Mouse (Mus musculus) stomach, embryonic 15.5 days (tissue): Measurements from ENCODE around the gene Rpia. TPM values are rescaled to one million over a fixed set of nuclear protein-coding genes. Genes with fewer than 3 reads are reported as not detected.
"Not testable (repeated sequence)": the region's sequence is repeated elsewhere in the genome, so short reads cannot be mapped to it uniquely, and the experiment has no call there.

Experiments
- ATAC-seq: fragments of 200-750 bp; cut with Nextera tagmentation; 2 replicates; pipeline ENCODE4 v1.8.0; 2017; ENCODE audit warnings: low read depth, moderate number of reproducible peaks, moderate TSS enrichment; ENCODE audit not compliant: insufficient read depth, low FRiP score
- H3K27ac ChIP-seq: fragments of 300-500 bp; sonication (generic); 2 replicates; pipeline ENCODE4 v1.5.1; 2015; ENCODE audit warnings: mild to moderate bottlenecking, inconsistent platforms
- H3K27me3 ChIP-seq: fragments of 300-500 bp; sonication (generic); replicated peaks from 2 replicates; pipeline ENCODE4 v1.6.1; 2015; ENCODE audit warnings: inconsistent platforms
- H3K36me3 ChIP-seq: fragments of 300-500 bp; sonication (generic); 2 replicates; pipeline ENCODE4 v1.6.1; 2015; ENCODE audit warnings: inconsistent platforms
- H3K4me1 ChIP-seq: fragments of 300-500 bp; sonication (generic); 2 replicates; pipeline ENCODE4 v1.6.1; 2015; ENCODE audit warnings: inconsistent platforms
- H3K4me2 ChIP-seq: fragments of 300-500 bp; sonication (generic); 2 replicates; pipeline ENCODE4 v1.6.1; 2015; ENCODE audit warnings: mild to moderate bottlenecking, inconsistent platforms
- H3K4me3 ChIP-seq: fragments of 300-500 bp; sonication (generic); replicated peaks from 2 replicates; pipeline ENCODE4 v1.5.1; 2015; ENCODE audit warnings: inconsistent platforms
- H3K9ac ChIP-seq: fragments of 300-500 bp; sonication (generic); 2 replicates; pipeline ENCODE4 v1.6.1; 2015; ENCODE audit warnings: inconsistent platforms
- H3K9me3 ChIP-seq: fragments of 300-500 bp; sonication (generic); 2 replicates; pipeline ENCODE4 v1.6.1; 2016; ENCODE audit warnings: inconsistent platforms
- WGBS: fragments of 180-500 bp; shearing (Covaris S2); methylation state at CpG from one replicate; pipeline ENCODE4 v1.1.7; 2015; 5-methylcytosine and 5-hydroxymethylcytosine counted together
- polyA plus RNA-seq: library from polyadenylated mRNA; unstranded; fragments of >200 nt; fragmentation: Nextera tagmentation; extraction: Ambion mirVana; gene quantifications from 2 replicates; pipeline ENCODE4 v1.2.1, GENCODE M21; 2015

Rpia gene
- 4.0 and 4.7 TPM in 2 replicates for polyA plus RNA-seq

- H3K36me3 ChIP-seq: peaks cover 9% of the 10 kb centered on the region; the same call in 1 of the 2 replicates
- WGBS: under 1% methylated on average over 61 of the region's 62 CpGs
- peak within 1 kb of the TSS; percentile 80 for H3K27ac ChIP-seq
- peak; percentile 96 for ATAC-seq
- H3K9ac ChIP-seq: peak within 1 kb of the TSS; percentile 69
- peak within 1 kb of the TSS; percentile 67 for H3K4me2 ChIP-seq
- no peaks in the 10 kb centered on the region for H3K27me3 ChIP-seq
- H3K9me3 ChIP-seq: no peaks in the 10 kb centered on the region
- peaks cover 12% of the 10 kb centered on the region; the same call in 1 of the 2 replicates for H3K4me1 ChIP-seq
- H3K4me3 ChIP-seq: peak within 1 kb of the TSS; percentile 75
These were observed at the start of gene Rpia for GRCm38 (mm10) chr6:70791824-70792535. Rpia (minus strand) TSS chr6:70792232.

- Histone ChIP-seq H3K4me3 (no peak overlapping the region), H3K4me2 (no peak overlapping the region), H3K4me1 (peaks cover 6% of the 10 kb centered on the region; the same call in 1 of the 2 replicates), H3K36me3 (no peaks in the 10 kb centered on the region), H3K9me3 (no peaks in the 10 kb centered on the region), H3K27ac (no peak overlapping the region), H3K9ac (no peak overlapping the region), H3K27me3 (no peaks in the 10 kb centered on the region)
- 59% methylated on average over 5 of the region's 5 CpGs for WGBS
- no peak for ATAC-seq
These were observed 48.2 kb upstream of the Rpia start for GRCm38 (mm10) chr6:70840281-70840680.

GRCm38 (mm10) chr6:70838532-70838931 is 46.5 kb upstream of the Rpia start:
- ATAC-seq: no peak
- Histone ChIP-seq H3K4me1 (peaks cover 6% of the 10 kb centered on the region; the same call in 1 of the 2 replicates), H3K4me3 (no peak overlapping the region)

GRCm38 (mm10) chr6:70837297-70837696 is 45.3 kb upstream of the Rpia start:
- ATAC-seq: no peak
- Histone ChIP-seq H3K4me2 (no peak overlapping the region), H3K4me3 (no peak overlapping the region), H3K9me3 (no peaks in the 10 kb centered on the region), H3K27me3 (no peaks in the 10 kb centered on the region), H3K9ac (no peak overlapping the region), H3K36me3 (no peaks in the 10 kb centered on the region), H3K4me1 (no peaks in the 10 kb centered on the region), H3K27ac (no peak overlapping the region)
- WGBS: 77% methylated on average over 2 of the region's 2 CpGs

More at GRCm38 (mm10) chr6:70838532-70838931, 46.5 kb upstream of the Rpia start:
- Histone ChIP-seq H3K27me3 (no peaks in the 10 kb centered on the region), H3K9ac (no peak overlapping the region), H3K4me2 (no peak overlapping the region), H3K36me3 (no peaks in the 10 kb centered on the region), H3K9me3 (no peaks in the 10 kb centered on the region), H3K27ac (no peak overlapping the region)
- WGBS: 33% methylated on average over 3 of the region's 3 CpGs

DNA sequence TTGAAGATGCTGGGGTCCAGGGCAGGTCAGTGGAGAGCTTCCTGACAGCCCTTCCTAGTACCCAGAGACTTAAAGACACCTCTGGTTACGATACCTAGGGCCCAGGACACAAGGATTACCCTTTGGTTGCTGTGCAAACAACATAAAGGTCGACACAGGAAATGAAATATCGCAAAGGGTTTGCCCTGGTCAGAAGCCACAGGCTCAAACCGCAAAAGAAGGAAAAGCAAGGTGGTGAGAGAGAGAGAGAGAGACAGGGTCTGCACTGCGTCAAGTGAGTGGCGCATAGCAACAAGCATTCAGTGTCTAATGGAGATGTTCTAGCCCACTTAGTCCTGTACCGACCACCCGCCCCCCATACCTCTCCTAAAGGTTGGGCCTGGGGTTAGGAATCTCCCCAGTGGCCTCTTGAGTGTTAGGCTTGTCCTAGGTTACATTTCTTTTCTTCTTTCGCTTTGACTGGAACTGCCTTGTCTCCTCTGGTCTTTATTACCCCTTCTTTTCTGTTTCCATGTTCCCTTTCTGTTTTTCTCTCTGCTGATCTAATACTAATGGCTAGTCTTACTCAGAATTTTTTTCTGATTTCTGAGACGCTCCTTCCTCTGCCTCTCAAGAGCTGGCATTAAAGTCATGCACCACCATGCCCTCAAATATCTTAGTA is 39.3 kb upstream of the Rpia start:
- ATAC-seq: no peak
- 64% methylated on average over 10 of the region's 10 CpGs for WGBS
- H3K27ac ChIP-seq: no peak overlapping the region
- H3K9ac ChIP-seq: no peak overlapping the region
- H3K4me2 ChIP-seq: no peak overlapping the region
- no peaks in the 10 kb centered on the region for H3K9me3 ChIP-seq
- no peak overlapping the region for H3K4me3 ChIP-seq
- no peaks in the 10 kb centered on the region for H3K4me1 ChIP-seq
- H3K36me3 ChIP-seq: no peaks in the 10 kb centered on the region
- no peaks in the 10 kb centered on the region for H3K27me3 ChIP-seq

DNA sequence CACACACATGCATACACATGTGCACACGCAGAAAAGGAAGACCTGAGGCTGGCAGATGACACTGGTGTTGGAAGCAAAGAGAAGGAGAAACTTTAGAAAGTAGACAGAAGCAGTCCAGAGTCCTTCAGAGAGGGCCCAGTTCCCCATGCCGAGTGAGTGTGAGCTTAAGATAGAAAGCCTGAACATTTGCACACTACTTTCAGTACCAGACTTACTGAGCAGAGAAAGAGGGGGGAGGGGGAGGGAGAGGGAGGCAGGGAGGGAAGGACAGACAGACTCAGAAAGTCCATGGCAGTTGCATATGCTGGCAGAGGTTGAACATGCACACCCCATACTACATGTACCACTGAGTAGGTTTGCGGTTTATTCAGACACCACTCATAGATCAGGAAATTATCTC is 38.5 kb upstream of the Rpia start:
- Histone ChIP-seq H3K9ac (no peak overlapping the region), H3K36me3 (no peaks in the 10 kb centered on the region), H3K27me3 (no peaks in the 10 kb centered on the region), H3K4me2 (no peak overlapping the region), H3K27ac (no peak overlapping the region), H3K9me3 (no peaks in the 10 kb centered on the region), H3K4me3 (no peak overlapping the region), H3K4me1 (no peaks in the 10 kb centered on the region)
- WGBS: 77% methylated on average over 3 of the region's 3 CpGs
- no peak for ATAC-seq

- 62% methylated on average over 2 of the region's 2 CpGs for WGBS
- no peak for ATAC-seq
These were observed 37.4 kb upstream of the Rpia start for GRCm38 (mm10) chr6:70829451-70829850.

GRCm38 (mm10) chr6:70824987-70825337 is 32.9 kb upstream of the Rpia start:
- H3K36me3 ChIP-seq: no peaks in the 10 kb centered on the region
- H3K9me3 ChIP-seq: no peaks in the 10 kb centered on the region
- H3K9ac ChIP-seq: no peak overlapping the region
- H3K4me2 ChIP-seq: peak overlapping the region; percentile 81
- 40% methylated on average over 4 of the region's 4 CpGs for WGBS
- peak overlapping the region; percentile 37; the same call in 1 of the 2 replicates for H3K27ac ChIP-seq
- H3K27me3 ChIP-seq: no peaks in the 10 kb centered on the region
- H3K4me3 ChIP-seq: peak overlapping the region; percentile 43
- no peak for ATAC-seq
- H3K4me1 ChIP-seq: no peaks in the 10 kb centered on the region

More at GRCm38 (mm10) chr6:70829451-70829850, 37.4 kb upstream of the Rpia start:
- Histone ChIP-seq H3K9me3 (no peaks in the 10 kb centered on the region), H3K27me3 (no peaks in the 10 kb centered on the region), H3K9ac (no peak overlapping the region), H3K36me3 (no peaks in the 10 kb centered on the region), H3K27ac (no peak overlapping the region), H3K4me3 (no peak overlapping the region), H3K4me2 (no peak overlapping the region), H3K4me1 (no peaks in the 10 kb centered on the region)

- Histone ChIP-seq H3K4me2 (peak overlapping the region; percentile 81), H3K9ac (peak overlapping the region; percentile 19; the same call in 1 of the 2 replicates), H3K4me1 (no peaks in the 10 kb centered on the region), H3K36me3 (no peaks in the 10 kb centered on the region), H3K4me3 (peak overlapping the region; percentile 43), H3K27me3 (no peaks in the 10 kb centered on the region), H3K9me3 (no peaks in the 10 kb centered on the region), H3K27ac (peak overlapping the region; percentile 37)
- peak; percentile 86 for ATAC-seq
- 9% methylated on average over 23 of the region's 23 CpGs for WGBS
These were observed 32.3 kb upstream of the Rpia start for GRCm38 (mm10) chr6:70824085-70824986.

DNA sequence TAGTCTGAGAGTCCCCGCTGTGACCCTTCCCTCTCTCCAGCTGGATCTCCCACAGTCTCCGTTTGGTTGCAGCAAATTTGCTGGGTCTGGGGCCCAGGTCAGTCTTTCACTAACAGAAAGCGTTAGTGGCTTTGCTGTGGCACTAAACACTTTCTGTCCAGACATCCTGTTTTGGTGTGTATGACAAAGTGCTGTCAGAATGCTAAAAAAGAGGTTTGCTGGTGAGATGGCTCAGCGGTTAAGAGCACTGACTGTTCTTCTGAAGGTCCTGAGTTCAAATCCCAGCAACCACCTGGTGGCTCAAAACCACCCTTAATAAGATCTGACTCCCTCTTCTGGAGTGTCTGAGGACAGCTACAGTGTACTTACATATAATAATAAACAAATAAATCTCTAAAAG is 31.2 kb upstream of the Rpia start:
- H3K27ac ChIP-seq, H3K36me3 ChIP-seq, ATAC-seq, H3K4me2 ChIP-seq, H3K9me3 ChIP-seq, H3K9ac ChIP-seq, H3K4me3 ChIP-seq, H3K4me1 ChIP-seq, H3K27me3 ChIP-seq: not testable (repeated sequence)
- WGBS: 71% methylated on average over 4 of the region's 4 CpGs

- H3K4me3 ChIP-seq: no peak overlapping the region
These were observed 30.4 kb upstream of the Rpia start for GRCm38 (mm10) chr6:70822386-70822910.

More at GRCm38 (mm10) chr6:70822386-70822910, 30.4 kb upstream of the Rpia start:
- Histone ChIP-seq H3K27me3 (no peaks in the 10 kb centered on the region), H3K36me3 (no peaks in the 10 kb centered on the region), H3K4me2 (no peak overlapping the region), H3K4me1 (no peaks in the 10 kb centered on the region), H3K9me3 (no peaks in the 10 kb centered on the region), H3K9ac (no peak overlapping the region), H3K27ac (no peak overlapping the region)
- WGBS: 54% methylated on average over 5 of the region's 5 CpGs
- ATAC-seq: no peak
